Mouse (Mus musculus) CH12.LX (cell line): ENCODE measurements at regions not wholly inside any gene's neighbourhood (a gene's known extent, or its start where the extent isn't known, plus 50 kb on each side); places are given as distances from the start of the nearest gene placed in this dataset.
"Not testable (repeated sequence)": the region's sequence is repeated elsewhere in the genome, so short reads cannot be mapped to it uniquely, and the experiment has no call there.

Experiments used
- DNase-seq: peaks from one replicate; pipeline ENCODE4 v3.0.0-alpha.2; 2013; ENCODE audit errors: extremely low read depth
- H3K27ac ChIP-seq: 2 replicates; pipeline ENCODE4 v1.5.1; 2012; ENCODE audit warnings: low read depth, mild to moderate bottlenecking, control low read depth, moderate library complexity; ENCODE audit not compliant: insufficient read depth
- H3K27me3 ChIP-seq: replicated peaks from 2 replicates; pipeline ENCODE3; 2012; ENCODE audit warnings: inconsistent platforms
- H3K36me3 ChIP-seq, 2 experiments: replicated peaks in 1 of 2; 2 replicates each; pipeline versions ENCODE3 to v1.6.1; 2012; ENCODE audit warnings: inconsistent platforms in 1 of 2, low read length in 1 of 2, mild to moderate bottlenecking in 1 of 2, mixed read lengths in 1 of 2, moderate library complexity in 1 of 2; ENCODE audit not compliant: control insufficient read depth in 1 of 2, insufficient read depth in 1 of 2
- H3K4me1 ChIP-seq, 2 experiments: 2 replicates each; pipeline ENCODE4 v1.6.1; 2012; ENCODE audit warnings: inconsistent platforms in 1 of 2, moderate library complexity in 1 of 2; ENCODE audit not compliant: insufficient read depth in 2 of 2, control insufficient read depth in 1 of 2
- H3K4me2 ChIP-seq: 2 replicates; pipeline ENCODE4 v1.6.1; 2012; ENCODE audit warnings: low read depth, mild to moderate bottlenecking, control low read depth; ENCODE audit not compliant: poor library complexity, insufficient read depth, severe bottlenecking
- H3K4me3 ChIP-seq, 3 experiments: fragments of 150-350 bp in 1 of 3; sonication (generic) in 1 of 3; replicated peaks in 1 of 3; 2 replicates each; pipeline versions ENCODE3 to v1.5.1; 2011 to 2012; ENCODE audit warnings: low read depth in 2 of 3, low read length in 2 of 3, mild to moderate bottlenecking in 2 of 3, moderate library complexity in 2 of 3, control low read depth in 1 of 3, improper control_type of control experiment in 1 of 3, inconsistent platforms in 1 of 3, mixed read lengths in 1 of 3; ENCODE audit not compliant: poor library complexity in 1 of 3
- H3K79me2 ChIP-seq: replicated peaks from 2 replicates; pipeline ENCODE4 v1.6.1; 2012; ENCODE audit warnings: mild to moderate bottlenecking, moderate library complexity; ENCODE audit not compliant: control insufficient read depth, poor library complexity, insufficient read depth, severe bottlenecking; ENCODE audit errors: extremely low read depth
- H3K9ac ChIP-seq: 2 replicates; pipeline ENCODE4 v1.6.1; 2012; ENCODE audit warnings: low read depth, mild to moderate bottlenecking, control low read depth, moderate library complexity; ENCODE audit not compliant: insufficient read depth
- H3K9me3 ChIP-seq: replicated peaks from 2 replicates; pipeline ENCODE3; 2012; ENCODE audit warnings: low read length, inconsistent platforms, mixed read lengths
- CHD1 ChIP-seq: IDR thresholded peaks from 2 replicates; pipeline ENCODE4 v1.6.1; 2012; ENCODE audit warnings: low read depth, low read length, improper control_type of control experiment, inconsistent platforms
- CHD2 ChIP-seq: IDR thresholded peaks from 2 replicates; pipeline ENCODE4 v1.6.1; 2011; ENCODE audit warnings: low read length, improper control_type of control experiment
- E2F4 ChIP-seq: IDR thresholded peaks from 2 replicates; pipeline ENCODE4 v1.6.1; 2011; ENCODE audit warnings: low read depth, low read length, improper control_type of control experiment; ENCODE audit not compliant: insufficient replicate concordance
- ELF1 ChIP-seq: IDR thresholded peaks from 2 replicates; pipeline ENCODE4 v1.6.1; 2014; ENCODE audit warnings: low read depth, mild to moderate bottlenecking, inconsistent platforms, low read length, improper control_type of control experiment
- IRF4 ChIP-seq: IDR thresholded peaks from 2 replicates; pipeline ENCODE4 v1.6.1; 2014; ENCODE audit warnings: low read depth, mild to moderate bottlenecking, inconsistent platforms, low read length, improper control_type of control experiment
- JUND ChIP-seq: conservative IDR thresholded peaks from 2 replicates; pipeline ENCODE4 v1.6.1; 2011; ENCODE audit warnings: low read depth, low read length, improper control_type of control experiment
- KAT2A ChIP-seq: IDR thresholded peaks from 2 replicates; pipeline ENCODE4 v1.6.1; 2012; ENCODE audit warnings: low read length, improper control_type of control experiment, inconsistent platforms; ENCODE audit not compliant: insufficient replicate concordance
- MAFK ChIP-seq: IDR thresholded peaks from 2 replicates; pipeline ENCODE4 v1.6.1; 2011; ENCODE audit warnings: low read length, improper control_type of control experiment; ENCODE audit not compliant: insufficient replicate concordance
- MEF2A ChIP-seq: IDR thresholded peaks from 2 replicates; pipeline ENCODE4 v1.6.1; 2014; ENCODE audit warnings: low read depth, mild to moderate bottlenecking, inconsistent platforms, low read length, improper control_type of control experiment, borderline replicate concordance
- NRF1 ChIP-seq: IDR thresholded peaks from 2 replicates; pipeline ENCODE4 v1.6.1; 2014; ENCODE audit warnings: low read depth, mild to moderate bottlenecking, inconsistent platforms, low read length, improper control_type of control experiment, moderate library complexity
- POLR2A ChIP-seq: IDR thresholded peaks from 2 replicates; pipeline ENCODE4 v1.6.1; 2011; ENCODE audit warnings: low read depth, mild to moderate bottlenecking, improper control_type of control experiment, low read length
- SMC3 ChIP-seq: IDR thresholded peaks from 2 replicates; pipeline ENCODE4 v1.6.1; 2011; ENCODE audit warnings: low read depth, low read length, improper control_type of control experiment
- TCF12 ChIP-seq: IDR thresholded peaks from 2 replicates; pipeline ENCODE4 v1.6.1; 2014; ENCODE audit warnings: low read depth, mild to moderate bottlenecking, inconsistent platforms, low read length, improper control_type of control experiment
- dilution Hi-C: fragments of 300-500 bp; cut with MboI; formaldehyde crosslinking; loops from 2 replicates; pipeline ENCODE4 v1.14.3; 2020; ENCODE audit warnings: low sequenced_read_pairs; ENCODE audit not compliant: extremely low pct_unique_long_range_greater_than_20kb, extremely low pct_ligation_motif_present
- in situ Hi-C: fragments of 300-500 bp; cut with MboI; formaldehyde crosslinking; loops from 3 replicates; pipeline ENCODE4 v1.14.3; 2019; ENCODE audit warnings: low sequenced_read_pairs, low pct_ligation_motif_present, low pct_unique_long_range_greater_than_20kb, mixed read lengths

- no peak for TF ChIP-seq MAFK
- TF ChIP-seq SMC3: no peak
- no peak for TF ChIP-seq TCF12
- no peak for TF ChIP-seq MEF2A
- no peak for TF ChIP-seq CHD2
- TF ChIP-seq NRF1: no peak
- TF ChIP-seq ELF1: no peak
- TF ChIP-seq CHD1: no peak
- no peak for TF ChIP-seq IRF4
- Histone ChIP-seq H3K4me3 (no peak overlapping the region), H3K4me1 (no peaks in the 10 kb centered on the region), H3K79me2 (no peaks in the 10 kb centered on the region), H3K27ac (no peak overlapping the region), H3K27me3 (no peaks in the 10 kb centered on the region), H3K4me2 (no peak overlapping the region), H3K9ac (no peak overlapping the region), H3K36me3 (no peaks in the 10 kb centered on the region), H3K9me3 (peaks cover 89% of the 10 kb centered on the region)
- no peak for DNase-seq
- dilution Hi-C loops (no loop called here), in situ Hi-C loops (no loop called here)
Observed at GRCm38 (mm10) chr15:93125261-93125660, 149.7 kb downstream of the Gxylt1 start.

- dilution Hi-C loops: no loop called here
- Histone ChIP-seq H3K27ac (no peak overlapping the region), H3K79me2 (no peaks in the 10 kb centered on the region), H3K27me3 (no peaks in the 10 kb centered on the region), H3K36me3 (no peaks in the 10 kb centered on the region), H3K4me1 (no peaks in the 10 kb centered on the region), H3K4me3 (no peak overlapping the region), H3K9ac (no peak overlapping the region), H3K9me3 (peaks cover 79% of the 10 kb centered on the region), H3K4me2 (no peak overlapping the region)
- in situ Hi-C loops: no loop called here
- DNase-seq: no peak
- TF ChIP-seq KAT2A: no peak
- no peak for TF ChIP-seq POLR2A
- no peak for TF ChIP-seq E2F4
- TF ChIP-seq JUND: no peak
Observed at GRCm38 (mm10) chr15:93121156-93121555, 153.8 kb downstream of the Gxylt1 start.

GRCm38 (mm10) chr15:93117806-93118205 lies 157.2 kb downstream of the Gxylt1 start:
- H3K9ac ChIP-seq, H3K4me3 ChIP-seq, DNase-seq, H3K79me2 ChIP-seq, H3K4me1 ChIP-seq, dilution Hi-C loops, H3K27me3 ChIP-seq, H3K36me3 ChIP-seq, H3K4me2 ChIP-seq, in situ Hi-C loops, H3K27ac ChIP-seq: not testable (repeated sequence)
- H3K9me3 ChIP-seq: peaks cover 72% of the 10 kb centered on the region
